Mouse (Mus musculus): ENCODE results near the gene Slc35b2.

Gene Slc35b2

GRCm38 (mm10) chr17:45545278-45545961 lies 18.3 kb upstream of the Slc35b2 start:
- no peak for DNase-seq (ENCODE audit: low read depth, low spot score)

GRCm38 (mm10) chr17:45546941-45547340 lies 16.7 kb upstream of the Slc35b2 start:
- DNase-seq (ENCODE audit: low read depth, low spot score), result no peak

DNA sequence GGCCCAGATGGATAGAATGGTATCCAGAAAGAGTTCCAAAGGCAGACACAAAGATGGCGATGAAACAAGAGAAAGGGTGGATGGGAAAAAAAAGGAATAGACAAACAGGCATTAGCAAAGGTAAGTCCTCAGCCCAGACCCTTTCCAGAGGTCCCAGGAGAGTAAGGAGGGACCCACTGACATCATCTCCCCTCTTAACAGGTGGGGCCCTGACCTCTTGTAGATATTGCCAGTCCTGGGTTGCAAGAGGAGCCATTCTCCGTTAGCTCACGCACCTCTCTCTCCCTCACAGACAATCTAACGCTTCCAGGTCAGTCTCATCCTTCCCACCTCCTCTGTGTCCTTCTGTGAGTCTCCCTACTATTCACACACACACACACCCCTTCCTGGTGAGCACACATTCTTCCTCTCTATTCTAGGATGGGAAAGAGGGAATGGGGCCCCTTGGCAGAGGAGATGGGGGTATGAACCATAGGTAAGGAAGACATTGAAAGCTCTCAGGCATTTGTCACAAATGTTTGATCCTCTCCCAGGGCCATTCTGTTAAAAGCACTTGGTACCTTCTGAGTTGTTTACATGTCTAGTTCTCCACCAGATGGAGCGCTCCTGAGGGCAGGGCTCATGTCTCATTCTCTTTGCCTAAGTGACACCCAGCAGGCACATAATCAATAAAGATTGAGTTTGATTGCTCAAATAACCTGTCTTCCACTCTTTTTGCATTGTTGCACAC lies 16.0 kb upstream of the Slc35b2 start:
- no peak for DNase-seq (ENCODE audit: low read depth, low spot score)

DNA sequence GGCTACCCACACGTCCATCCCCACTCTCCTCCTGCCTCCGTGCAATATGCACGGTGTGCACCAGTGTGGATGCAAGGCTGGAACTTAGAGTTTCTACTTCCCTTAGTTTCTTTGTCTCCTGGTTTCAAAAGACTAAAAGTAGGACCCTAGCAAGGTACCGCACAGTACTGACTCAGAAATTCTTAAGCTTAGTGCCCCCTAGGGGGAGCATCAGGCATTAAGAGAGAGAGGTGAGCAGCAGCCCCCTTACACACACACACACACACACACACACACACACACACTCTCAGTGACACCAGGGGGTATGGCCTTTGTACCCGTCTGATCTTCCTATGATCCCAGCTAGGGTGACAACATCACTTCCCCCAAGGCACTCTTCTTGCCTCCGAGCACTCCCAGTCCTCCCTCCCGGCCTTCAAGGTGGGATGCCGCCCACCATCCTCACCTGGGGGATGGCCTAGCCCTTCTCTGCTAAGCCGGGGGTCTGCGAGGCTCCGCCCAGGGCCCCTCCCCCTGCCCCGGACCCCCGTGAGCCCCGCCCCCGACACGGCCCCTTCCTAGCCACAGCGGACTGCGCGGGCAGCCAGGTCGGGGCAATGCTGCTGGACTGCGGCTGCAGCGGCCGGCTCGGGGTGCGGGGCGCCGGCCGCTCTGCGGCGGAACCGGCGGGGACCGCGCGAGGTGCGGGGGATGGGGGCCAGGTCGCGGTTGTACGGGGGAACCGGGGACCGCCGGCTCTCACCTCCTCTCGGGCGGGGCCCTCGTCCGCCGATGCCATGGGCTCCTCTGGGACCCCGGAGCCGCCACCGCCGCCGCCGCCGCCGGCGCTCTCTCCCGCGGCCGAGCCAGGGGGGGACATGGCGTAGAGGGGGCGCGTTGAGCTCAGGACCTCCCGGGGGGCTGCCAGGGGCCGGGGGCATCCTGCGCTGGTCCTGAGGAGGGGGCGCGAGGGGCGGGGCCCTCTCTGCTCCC lies 14.8 kb upstream of the Slc35b2 start:
- DNase-seq (ENCODE audit: low read depth, low spot score), result no peak

- no peak for DNase-seq (ENCODE audit: low read depth, low spot score)
Observed at GRCm38 (mm10) chr17:45549617-45550181, 14.0 kb upstream of the Slc35b2 start, which contains the start of gene Tmem151b. Tmem151b (minus strand) TSS chr17:45549677.

DNA sequence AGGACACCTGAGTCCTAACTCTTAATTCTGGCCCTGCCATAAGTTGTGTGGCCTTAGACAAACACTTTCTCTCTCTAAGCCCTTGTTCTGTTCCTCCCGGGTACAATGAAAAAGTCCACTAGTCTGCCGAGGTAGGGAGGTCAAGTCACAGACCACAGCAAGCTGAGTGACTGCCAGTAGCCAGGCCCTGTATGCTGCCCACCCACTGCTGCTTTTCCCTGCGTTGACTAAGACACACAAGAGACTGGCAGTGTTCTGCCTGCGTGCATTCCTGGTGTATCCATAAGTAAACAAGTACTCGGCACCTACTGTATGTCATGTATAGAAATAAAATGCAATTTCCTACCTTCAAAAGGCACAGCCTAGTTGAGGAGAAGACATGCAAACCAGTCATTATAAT lies 13.4 kb upstream of the Slc35b2 start:
- no peak for DNase-seq (ENCODE audit: low read depth, low spot score)

GRCm38 (mm10) chr17:45551249-45551796 lies 12.4 kb upstream of the Slc35b2 start:
- DNase-seq (ENCODE audit: low read depth, low spot score), result no peak

DNA sequence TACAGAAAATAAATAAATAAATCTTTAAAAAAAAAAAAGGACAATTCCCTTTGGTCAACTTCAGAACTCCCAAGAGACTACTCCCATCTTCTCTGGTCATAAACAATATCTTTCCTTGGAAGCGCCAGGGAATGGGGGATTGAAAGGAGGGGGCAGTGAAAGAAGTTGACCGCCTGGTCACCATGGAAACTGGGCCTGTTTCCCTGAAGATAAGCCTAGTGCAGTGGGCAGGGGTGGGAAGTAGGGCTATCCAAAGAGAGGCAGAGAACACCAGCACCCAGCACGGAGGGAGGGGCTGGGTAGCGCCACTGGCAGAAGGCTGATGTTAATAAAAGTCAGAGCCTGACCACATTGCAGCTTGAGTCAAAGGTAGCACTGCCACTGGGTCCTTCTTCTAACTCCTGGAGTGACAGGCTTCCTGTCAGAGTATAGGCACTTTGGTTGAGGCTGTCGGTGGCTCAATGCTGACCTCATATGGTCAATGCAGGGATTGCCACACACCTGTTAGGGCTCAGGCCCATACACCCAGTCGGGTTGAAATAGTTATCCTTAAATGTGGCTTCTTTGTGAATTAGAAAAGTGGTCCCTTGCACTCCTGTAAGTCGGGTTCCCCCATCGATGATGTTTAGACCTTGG lies 11.7 kb upstream of the Slc35b2 start:
- DNase-seq (ENCODE audit: low read depth, low spot score), result no peak

DNA sequence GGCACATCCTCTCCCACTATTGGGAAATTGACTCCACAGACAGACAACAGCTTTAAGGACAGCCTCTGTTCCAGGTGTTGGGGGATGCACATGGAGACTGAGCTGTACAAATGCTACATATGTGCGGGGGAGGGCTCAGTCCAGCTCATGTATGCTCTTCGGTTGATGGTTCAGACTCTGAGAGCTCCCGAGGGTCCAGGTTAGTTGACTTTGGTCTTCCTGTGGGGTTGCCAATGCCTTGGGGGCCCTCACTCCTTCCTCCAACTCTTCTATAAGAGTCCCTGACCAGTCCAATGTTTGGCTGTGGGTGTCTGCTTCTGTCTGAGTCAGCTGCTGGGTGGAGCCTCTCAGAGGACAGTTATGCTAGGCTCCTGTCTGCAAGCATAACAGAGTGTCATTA lies 10.6 kb upstream of the Slc35b2 start:
- no peak for DNase-seq (ENCODE audit: low read depth, low spot score)

DNA sequence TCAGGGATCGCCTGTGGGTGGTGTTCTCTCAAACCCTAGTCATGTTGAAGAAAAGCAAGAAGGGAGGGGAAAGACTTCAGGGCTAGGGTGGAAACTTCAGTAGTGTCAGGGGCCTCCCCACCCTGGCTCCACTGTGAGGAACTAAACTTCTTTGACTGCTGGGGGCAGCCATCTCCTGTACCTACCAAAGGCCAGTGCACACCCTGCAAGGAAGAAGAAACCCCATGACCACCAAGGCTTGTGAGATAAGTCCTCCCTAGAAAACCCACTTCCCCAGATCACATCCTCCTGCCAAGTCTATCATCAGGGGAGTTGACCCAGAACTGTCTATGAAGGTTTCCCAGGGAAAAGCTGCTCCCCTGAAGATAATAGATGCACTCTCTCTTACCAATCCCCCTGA lies 9.3 kb upstream of the Slc35b2 start:
- DNase-seq (ENCODE audit: low read depth, low spot score), result no peak

DNA sequence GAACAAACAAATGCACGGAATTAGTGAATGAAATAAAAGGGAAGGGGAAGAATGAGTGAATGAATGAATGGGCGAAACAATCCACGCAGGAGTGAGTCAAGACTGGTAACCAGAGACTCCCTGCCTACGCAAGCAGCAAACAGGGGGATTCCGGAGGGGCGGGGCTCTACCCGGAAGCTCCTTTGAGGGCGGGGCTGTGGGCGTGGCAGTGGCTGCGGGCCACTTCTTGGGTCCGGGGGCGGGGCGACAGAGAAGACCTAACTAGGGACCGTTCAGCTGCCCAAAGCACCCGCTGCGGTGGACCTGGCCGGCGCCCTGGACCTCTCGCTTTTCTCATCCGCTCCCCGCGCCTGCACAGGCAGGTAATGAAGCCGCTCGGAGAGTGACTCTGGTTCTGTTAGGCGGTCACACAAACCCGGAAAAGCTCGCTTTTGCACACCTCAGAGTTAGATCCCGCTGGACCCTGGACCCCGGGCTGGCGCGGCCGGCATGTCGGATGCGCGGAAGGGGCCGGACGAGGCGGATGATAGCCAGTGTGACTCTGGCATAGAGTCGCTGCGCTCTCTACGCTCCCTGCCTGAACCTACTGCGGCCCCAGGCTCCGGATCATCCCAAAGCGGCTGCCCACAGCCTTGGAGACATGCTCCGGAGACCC lies 8.1 kb upstream of the Slc35b2 start, which contains the start of gene Nfkbie:
Gene Nfkbie, plus strand, starts transcription at position 252 of the 655 bp plus-strand sequence.
- peak; percentile 77 for DNase-seq (ENCODE audit: low read depth, low spot score)

DNA sequence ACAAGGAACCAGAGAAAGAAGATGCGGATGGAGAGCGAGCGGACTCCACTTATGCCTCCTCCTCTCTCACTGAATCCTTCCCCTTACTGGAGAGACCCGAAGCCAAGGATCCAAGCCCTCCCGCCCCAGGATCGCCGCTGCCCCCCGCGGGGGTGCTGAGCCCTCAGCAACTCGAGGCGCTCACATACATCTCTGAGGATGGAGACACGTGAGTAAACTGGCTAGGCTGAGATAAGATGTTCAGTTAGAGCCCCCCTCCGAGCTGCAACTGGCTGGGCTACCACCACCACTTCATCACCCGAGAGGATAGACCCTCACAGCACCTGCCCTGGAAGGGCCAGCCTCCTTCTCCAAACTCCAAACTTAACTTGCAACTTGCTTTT lies 7.6 kb upstream of the Slc35b2 start:
- DNase-seq (ENCODE audit: low read depth, low spot score), result no peak

GRCm38 (mm10) chr17:45556514-45557245 lies 7.0 kb upstream of the Slc35b2 start:
- DNase-seq (ENCODE audit: low read depth, low spot score), result no peak

- DNase-seq (ENCODE audit: low read depth, low spot score), result no peak
Observed at GRCm38 (mm10) chr17:45557246-45557824, 6.3 kb upstream of the Slc35b2 start.

DNA sequence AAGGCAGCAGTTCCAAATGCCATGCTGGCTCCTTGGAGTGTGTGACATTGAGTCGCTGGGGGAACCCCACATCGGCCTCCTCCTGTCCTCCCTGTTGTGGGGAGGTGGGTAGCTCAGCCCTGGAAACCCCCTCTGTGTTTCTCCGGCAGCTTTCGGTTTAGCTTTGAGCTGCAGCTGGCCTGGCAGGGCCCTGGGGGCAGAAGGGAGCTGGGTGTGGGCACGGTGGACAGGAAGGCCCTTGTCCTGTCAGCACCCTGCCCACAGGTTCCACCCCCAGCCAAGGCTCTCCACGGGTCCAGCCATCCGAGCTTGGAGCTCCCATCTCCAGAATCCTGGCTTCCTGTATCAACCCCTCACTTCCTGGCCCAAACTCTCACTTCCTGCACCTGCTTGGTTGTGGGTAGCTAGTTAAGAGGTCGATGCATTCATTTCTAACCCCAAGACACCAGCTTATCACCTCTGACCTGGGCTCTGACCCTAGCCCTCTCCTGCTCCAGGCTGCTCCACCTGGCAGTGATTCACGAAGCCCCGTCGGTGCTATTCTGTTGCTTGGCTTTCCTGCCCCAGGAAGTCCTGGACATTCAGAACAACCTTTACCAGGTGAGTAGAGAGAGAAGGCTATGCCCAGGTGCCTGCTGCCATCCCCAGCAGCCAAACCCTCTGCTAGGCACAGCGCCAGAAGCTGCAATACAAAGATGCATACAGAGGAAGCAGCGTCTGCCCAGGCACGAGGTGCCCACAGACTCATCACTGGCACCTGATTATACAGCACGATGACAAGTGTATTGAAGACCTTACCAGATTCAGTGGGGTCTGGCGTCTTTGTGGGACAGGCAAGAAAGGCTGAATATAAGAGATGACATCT lies 5.4 kb upstream of the Slc35b2 start:
- no peak for DNase-seq (ENCODE audit: low read depth, low spot score)

DNA sequence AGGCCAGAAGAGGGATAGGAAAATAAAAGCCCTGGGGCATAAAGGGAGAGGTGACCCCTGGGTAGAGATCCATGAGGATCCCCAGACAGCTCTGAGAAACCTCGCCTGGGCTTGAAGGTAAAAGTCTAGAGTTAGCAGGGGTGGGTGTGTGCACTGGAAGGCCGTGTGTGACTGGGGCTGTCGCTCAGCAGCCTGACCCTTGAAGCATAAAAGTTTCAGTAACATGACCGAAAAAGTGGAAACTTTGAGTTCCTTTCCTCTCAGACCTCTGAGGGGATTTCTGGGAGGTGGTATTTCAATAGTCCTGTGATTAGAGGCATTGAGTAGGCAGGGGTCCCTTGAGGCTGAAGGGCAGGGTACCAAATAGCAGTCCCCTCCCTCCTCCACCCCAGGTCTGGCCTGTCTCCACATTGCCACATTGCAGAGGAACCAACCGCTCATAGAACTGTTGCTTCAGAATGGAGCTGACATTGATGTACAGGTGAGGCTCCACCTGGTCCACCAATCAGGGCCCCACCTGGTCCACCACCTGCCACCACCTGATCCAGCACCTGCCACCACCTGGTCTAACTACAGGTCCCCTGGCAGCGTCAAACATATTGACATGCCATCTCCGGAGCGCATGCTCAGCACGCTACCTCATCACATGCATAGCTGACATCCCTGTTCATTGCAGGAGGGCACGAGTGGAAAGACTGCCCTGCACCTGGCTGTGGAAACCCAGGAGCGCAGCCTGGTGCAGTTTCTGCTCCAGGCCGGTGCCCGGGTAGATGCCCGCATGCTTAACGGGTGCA lies 3.7 kb upstream of the Slc35b2 start:
- DNase-seq (ENCODE audit: low read depth, low spot score), result no peak

DNA sequence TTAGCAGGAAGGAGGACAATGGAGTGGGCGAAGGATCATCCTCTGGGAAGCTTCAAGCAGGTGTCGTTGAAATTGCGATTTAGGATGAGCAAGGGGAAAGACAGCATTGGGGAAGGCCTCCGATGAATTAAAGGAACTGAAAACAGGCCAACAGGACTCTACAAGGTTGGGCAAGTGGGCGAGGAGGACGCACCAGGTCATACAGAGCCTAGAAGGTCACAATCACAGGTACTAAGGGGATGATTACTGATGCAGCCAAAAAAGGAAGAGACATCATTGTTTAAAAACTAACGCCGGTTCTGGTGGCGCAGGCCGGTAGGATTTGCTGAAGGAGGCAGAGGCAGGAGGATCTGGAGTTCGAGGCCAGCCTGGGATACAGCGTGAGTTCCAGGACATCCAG lies 458 bp upstream of the Slc35b2 start:
- DNase-seq (ENCODE audit: low read depth, low spot score), result no peak

Measured in retina, adult 2 months (tissue).